Mouse (Mus musculus) spleen, postnatal 10 days (tissue): ENCODE results near the gene Notch2.

Experiments
- DNase-seq, 2 experiments: peaks; one replicate each; pipeline ENCODE4 v3.0.0; 2021 to 2022; ENCODE audit warnings: low spot score in 2 of 2

The Notch2 gene

GRCm38 (mm10) chr3:98074622-98075231 lies 61.4 kb downstream of the Notch2 start:
- DNase-seq, result no peak

- DNase-seq, result no peak
Measured at GRCm38 (mm10) chr3:98077866-98078265, 64.5 kb downstream of the Notch2 start.

- no peak for DNase-seq
Measured at GRCm38 (mm10) chr3:98078816-98079215, 65.5 kb downstream of the Notch2 start.

GRCm38 (mm10) chr3:98079601-98080215 lies 66.4 kb downstream of the Notch2 start:
- no peak for DNase-seq

GRCm38 (mm10) chr3:98080630-98081029 lies 67.3 kb downstream of the Notch2 start:
- DNase-seq, result no peak

- DNase-seq, result no peak
Measured at GRCm38 (mm10) chr3:98082188-98082587, 68.9 kb downstream of the Notch2 start.

GRCm38 (mm10) chr3:98082972-98083371 lies 69.6 kb downstream of the Notch2 start:
- no peak for DNase-seq

GRCm38 (mm10) chr3:98084061-98084655 lies 70.8 kb downstream of the Notch2 start:
- DNase-seq, result no peak

GRCm38 (mm10) chr3:98084870-98085269 lies 71.5 kb downstream of the Notch2 start:
- no peak for DNase-seq

- DNase-seq, result peak; percentile 58 to 69
Measured at GRCm38 (mm10) chr3:98085812-98086268, 72.5 kb downstream of the Notch2 start.

- no peak for DNase-seq
Measured at GRCm38 (mm10) chr3:98086441-98086840, 73.1 kb downstream of the Notch2 start.

GRCm38 (mm10) chr3:98086860-98087259 lies 73.5 kb downstream of the Notch2 start:
- no peak for DNase-seq

- DNase-seq, result no peak
Measured at GRCm38 (mm10) chr3:98087551-98087950, 74.2 kb downstream of the Notch2 start.

GRCm38 (mm10) chr3:98089702-98090101 lies 76.4 kb downstream of the Notch2 start:
- no peak for DNase-seq

GRCm38 (mm10) chr3:98090129-98090528 lies 76.8 kb downstream of the Notch2 start:
- DNase-seq, result no peak

GRCm38 (mm10) chr3:98092680-98093370 lies 79.5 kb downstream of the Notch2 start:
- DNase-seq, result no peak

GRCm38 (mm10) chr3:98093954-98094353 lies 80.6 kb downstream of the Notch2 start:
- DNase-seq, result no peak

GRCm38 (mm10) chr3:98094629-98095583 lies 81.6 kb downstream of the Notch2 start:
- DNase-seq, result no peak

GRCm38 (mm10) chr3:98096981-98097380 lies 83.7 kb downstream of the Notch2 start:
- no peak for DNase-seq

- no peak for DNase-seq
Measured at GRCm38 (mm10) chr3:98098676-98099075, 85.3 kb downstream of the Notch2 start.

GRCm38 (mm10) chr3:98099287-98099686 lies 86.0 kb downstream of the Notch2 start:
- DNase-seq, result peak in 1 of 2 experiments; percentile 59
